Mouse (Mus musculus) limb, embryonic 14.5 days (tissue): ENCODE data around the gene Zbtb37. TPM values are rescaled to one million over a fixed set of nuclear protein-coding genes. Genes with fewer than 3 reads are reported as not detected.

Experiments
- ATAC-seq: fragments of 200-750 bp; cut with Nextera tagmentation; 2 replicates; pipeline ENCODE4 v1.8.0; 2017; ENCODE audit warnings: low read depth, moderate number of reproducible peaks, moderate TSS enrichment; ENCODE audit not compliant: low FRiP score
- DNase-seq: peaks from one replicate; pipeline ENCODE4 v3.0.0-alpha.2; 2015; ENCODE audit warnings: low spot score
- H3K27ac ChIP-seq: fragments of 300-500 bp; sonication (generic); replicated peaks from 2 replicates; pipeline ENCODE4 v1.5.1; 2014; ENCODE audit warnings: low read depth, mild to moderate bottlenecking, low read length, moderate library complexity, mixed read lengths
- H3K27me3 ChIP-seq: fragments of 300-500 bp; sonication (generic); 2 replicates; pipeline ENCODE4 v1.6.1; 2014; ENCODE audit warnings: low read length, mixed read lengths; ENCODE audit not compliant: control insufficient read depth, insufficient read depth
- H3K36me3 ChIP-seq: fragments of 300-500 bp; sonication (generic); 2 replicates; pipeline ENCODE4 v1.6.1; 2014; ENCODE audit warnings: mild to moderate bottlenecking, low read length, moderate library complexity, mixed read lengths; ENCODE audit not compliant: control insufficient read depth, insufficient read depth
- H3K4me1 ChIP-seq: fragments of 300-500 bp; sonication (generic); 2 replicates; pipeline ENCODE4 v1.6.1; 2014; ENCODE audit warnings: antibody characterized with exemption, low read length, mixed read lengths; ENCODE audit not compliant: control insufficient read depth, insufficient read depth
- H3K4me2 ChIP-seq: fragments of 300-500 bp; sonication (generic); replicated peaks from 2 replicates; pipeline ENCODE4 v1.6.1; 2014; ENCODE audit warnings: low read depth, mild to moderate bottlenecking, low read length, moderate library complexity; ENCODE audit not compliant: severe bottlenecking
- H3K4me3 ChIP-seq: fragments of 300-500 bp; sonication (generic); replicated peaks from 2 replicates; pipeline ENCODE4 v1.5.1; 2014; ENCODE audit warnings: low read length
- H3K9ac ChIP-seq: fragments of 300-500 bp; sonication (generic); 2 replicates; pipeline ENCODE4 v1.6.1; 2014; ENCODE audit warnings: mild to moderate bottlenecking, low read depth, low read length, moderate library complexity; ENCODE audit not compliant: severe bottlenecking
- H3K9me3 ChIP-seq: fragments of 300-500 bp; sonication (generic); 2 replicates; pipeline ENCODE4 v1.6.1; 2016; ENCODE audit warnings: low read length; ENCODE audit not compliant: control insufficient read depth
- POLR2A ChIP-seq: fragments of 200-500 bp; IDR thresholded peaks from 2 replicates; pipeline ENCODE4 v1.8.0; 2012; ENCODE audit warnings: inconsistent platforms, mild to moderate bottlenecking, moderate library complexity, borderline replicate concordance; ENCODE audit not compliant: insufficient read depth, insufficient read length; ENCODE audit errors: extremely low read depth
- WGBS: fragments of 180-500 bp; shearing (Covaris S2); extraction: QIAGEN DNeasy Blood & Tissue Kit; methylation state at CpG from one replicate; pipeline ENCODE4 v1.1.7; 2014; 5-methylcytosine and 5-hydroxymethylcytosine counted together
- polyA plus RNA-seq, 2 experiments: library from polyadenylated mRNA; depleted of rRNA in 1 of 2; stranded (reverse) in 1 of 2; unstranded in 1 of 2; fragments of >200 nt; fragmentation: Nextera tagmentation in 1 of 2; extraction: Ambion mirVana in 1 of 2; gene quantifications; 2 replicates each; pipeline versions ENCODE4 v1.2.1 to v1.2.3; 2012 to 2014

Zbtb37 gene
- polyA plus RNA-seq, 2 experiments: 5.2 to 6.9 TPM

- DNase-seq (no peak), ATAC-seq (0 out of 2 replicates have a peak, but pooled peaks have one; percentile 3)
- H3K27ac ChIP-seq: peak overlapping the region; percentile 62; the same call in 1 of the 2 replicates
- no peaks in the 10 kb centered on the region for H3K9me3 ChIP-seq
- 56% methylated on average over 1 of the region's 1 CpGs for WGBS
- peaks cover 9% of the 10 kb centered on the region; the same call in 1 of the 2 replicates for H3K4me1 ChIP-seq
- no peaks in the 10 kb centered on the region for H3K27me3 ChIP-seq
- H3K36me3 ChIP-seq: peaks cover 51% of the 10 kb centered on the region
- H3K4me2 ChIP-seq: no peak overlapping the region
- no peak overlapping the region for H3K9ac ChIP-seq
- H3K4me3 ChIP-seq: no peak overlapping the region
- no peak for TF ChIP-seq POLR2A
Measured at GRCm38 (mm10) chr1:161040426-161040770, 5.7 kb upstream of the Zbtb37 start.

GRCm38 (mm10) chr1:161039741-161040425 is 5.2 kb upstream of the Zbtb37 start:
- H3K4me2 ChIP-seq: no peak overlapping the region
- peaks cover 9% of the 10 kb centered on the region; the same call in 1 of the 2 replicates for H3K4me1 ChIP-seq
- peak; percentile 45; the same call in 1 of the 2 replicates for TF ChIP-seq POLR2A
- 13% methylated on average over 3 of the region's 3 CpGs for WGBS
- H3K36me3 ChIP-seq: peaks cover 48% of the 10 kb centered on the region
- H3K9me3 ChIP-seq: no peaks in the 10 kb centered on the region
- H3K27me3 ChIP-seq: no peaks in the 10 kb centered on the region
- ATAC-seq (peak; percentile 9; the same call in 1 of the 2 replicates), DNase-seq (peak; percentile 9)
- no peak overlapping the region for H3K9ac ChIP-seq
- H3K4me3 ChIP-seq: no peak overlapping the region
- peak overlapping the region; percentile 62 for H3K27ac ChIP-seq

GRCm38 (mm10) chr1:161038968-161039721 is 4.5 kb upstream of the Zbtb37 start:
- no peak overlapping the region for H3K4me3 ChIP-seq
- H3K27ac ChIP-seq: no peak overlapping the region
- no peak overlapping the region for H3K9ac ChIP-seq
- ATAC-seq (no peak), DNase-seq (no peak)
- TF ChIP-seq POLR2A: no peak
- H3K4me2 ChIP-seq: no peak overlapping the region
- no peaks in the 10 kb centered on the region for H3K27me3 ChIP-seq
- no peaks in the 10 kb centered on the region for H3K9me3 ChIP-seq
- WGBS: 13% methylated on average over 3 of the region's 3 CpGs
- peaks cover 48% of the 10 kb centered on the region for H3K36me3 ChIP-seq
- peaks cover 9% of the 10 kb centered on the region; the same call in 1 of the 2 replicates for H3K4me1 ChIP-seq

GRCm38 (mm10) chr1:161038004-161038403 is 3.4 kb upstream of the Zbtb37 start:
- Histone ChIP-seq H3K4me1 (peaks cover 17% of the 10 kb centered on the region), H3K9ac (peak overlapping the region; percentile 48), H3K27ac (no peak overlapping the region), H3K4me2 (peak overlapping the region; percentile 85), H3K4me3 (peak overlapping the region; percentile 72), H3K27me3 (no peaks in the 10 kb centered on the region), H3K36me3 (peaks cover 42% of the 10 kb centered on the region), H3K9me3 (no peaks in the 10 kb centered on the region)
- no peak for DNase-seq
- no peak for ATAC-seq
- WGBS: 31% methylated on average over 3 of the region's 3 CpGs
- no peak for TF ChIP-seq POLR2A

- Histone ChIP-seq H3K9ac (peak overlapping the region; percentile 48), H3K36me3 (peaks cover 43% of the 10 kb centered on the region), H3K9me3 (no peaks in the 10 kb centered on the region), H3K4me3 (peak overlapping the region; percentile 72), H3K4me2 (peak overlapping the region; percentile 85), H3K4me1 (peaks cover 17% of the 10 kb centered on the region), H3K27ac (0 out of 2 replicates have a peak overlapping the region, but pooled peaks have one; percentile 40), H3K27me3 (no peaks in the 10 kb centered on the region)
- DNase-seq (no peak), ATAC-seq (no peak)
- WGBS: 16% methylated on average over 3 of the region's 3 CpGs
- TF ChIP-seq POLR2A: no peak
Measured at GRCm38 (mm10) chr1:161037599-161037998, 3.0 kb upstream of the Zbtb37 start.
